Mouse (Mus musculus) NIH3T3 (cell line): ENCODE results near the gene Dync2li1.

ENCODE experiments used
- DNase-seq: peaks from one replicate; pipeline ENCODE4 v3.0.0-alpha.2; 2012; ENCODE audit warnings: low read depth

Dync2li1 gene

DNA sequence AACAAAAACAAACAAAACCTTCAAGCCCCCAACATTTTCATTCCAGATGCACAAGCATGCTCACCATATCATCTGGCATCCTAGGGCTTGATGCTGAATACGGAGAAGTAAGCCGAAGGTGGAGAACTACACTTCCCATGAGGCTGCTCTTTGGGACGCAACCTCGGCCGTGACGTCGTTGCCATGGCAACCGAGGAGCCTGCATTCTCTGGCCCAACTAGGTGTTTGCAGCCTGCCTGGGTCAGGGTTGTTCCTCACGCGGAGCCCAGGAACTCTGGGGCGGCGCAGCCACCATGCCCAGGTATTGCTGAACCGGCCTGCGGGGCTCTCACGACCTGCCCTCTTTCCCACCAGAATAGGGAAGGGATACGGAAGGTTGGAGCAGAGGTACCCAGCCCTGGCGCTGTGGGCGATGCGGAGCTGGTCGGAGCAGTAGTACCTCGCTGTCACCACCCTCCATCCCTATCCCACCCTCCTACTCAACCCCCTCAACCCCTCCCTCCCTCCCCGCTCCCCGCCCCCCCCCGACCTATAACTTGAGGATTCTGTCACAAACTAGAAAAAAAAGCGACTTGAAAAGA is at the start of gene Dync2li1:
Gene Dync2li1 (plus strand): TSS at position 221 of the 581 bp plus-strand sequence.
- DNase-seq, result peak; percentile 98

DNA sequence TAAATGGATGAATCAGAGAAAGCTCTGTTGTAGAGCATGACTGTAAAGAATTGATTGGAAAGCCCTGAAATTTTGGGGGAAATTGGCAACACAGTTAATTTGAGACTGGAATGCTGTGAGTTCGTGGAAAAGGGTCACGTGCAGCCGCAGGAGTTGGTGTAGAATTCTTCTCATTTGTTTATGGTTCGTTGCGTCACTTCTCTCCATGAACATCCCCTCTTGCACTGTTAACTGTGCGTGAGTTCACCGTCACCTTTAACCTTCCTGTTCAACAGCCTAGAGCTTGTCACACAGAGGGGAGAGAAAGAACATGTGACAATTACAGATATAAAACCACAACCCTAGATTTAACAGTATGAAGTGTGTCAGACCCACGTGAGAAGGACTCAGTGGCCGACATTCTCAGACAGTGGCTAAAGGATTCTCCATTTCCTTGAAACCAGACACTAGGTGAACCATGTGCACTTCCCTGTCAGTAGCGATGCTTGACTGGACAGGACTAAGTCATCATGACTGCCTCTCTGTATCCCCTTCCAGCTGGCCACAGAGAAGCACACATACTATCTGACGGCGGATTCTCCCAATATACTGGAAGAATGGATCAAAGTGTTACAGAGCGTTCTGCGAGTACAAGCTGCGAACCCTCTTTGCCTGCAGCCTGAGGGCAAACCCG is 49.5 kb upstream of the Dync2li1 start:
- no peak for DNase-seq

DNA sequence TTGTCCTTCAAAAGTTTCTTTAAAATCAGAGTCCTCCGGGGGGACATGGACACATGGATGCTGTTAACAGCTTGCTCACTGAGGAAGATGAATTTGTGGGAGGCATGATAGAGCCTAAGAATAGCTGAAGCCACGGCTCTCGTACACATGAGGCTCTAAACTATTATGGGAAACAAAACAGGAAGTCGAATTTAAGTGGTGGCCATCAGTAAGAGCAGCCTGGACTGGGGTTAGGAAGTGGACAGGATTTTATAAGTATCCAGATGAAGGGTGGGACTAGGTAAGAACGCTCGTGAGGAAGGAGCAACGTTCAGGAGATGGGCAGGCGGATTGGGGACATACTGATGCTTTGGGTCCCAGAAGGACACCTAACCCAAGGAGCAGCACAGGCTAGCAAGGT is 47.0 kb upstream of the Dync2li1 start:
- no peak for DNase-seq

DNA sequence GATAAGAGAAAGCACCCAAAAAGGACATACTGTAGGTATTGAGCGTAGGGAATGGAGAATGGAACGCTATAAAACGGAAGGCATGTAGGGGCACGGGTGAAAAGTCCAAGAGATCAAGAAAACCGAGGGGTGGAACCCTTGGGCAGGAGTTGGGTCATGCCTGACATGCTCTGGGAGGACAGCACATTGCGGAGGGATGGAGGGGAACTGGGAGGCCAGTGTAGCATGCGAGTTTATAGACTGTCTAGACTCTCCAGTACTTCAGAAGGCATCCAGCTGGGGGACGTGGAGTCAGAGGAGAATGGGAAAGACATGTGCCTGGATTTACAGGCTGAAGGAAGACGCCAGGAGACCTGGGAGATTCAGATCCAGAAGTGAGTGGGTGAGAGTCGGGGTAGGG is 46.5 kb upstream of the Dync2li1 start:
- DNase-seq, result no peak

DNA sequence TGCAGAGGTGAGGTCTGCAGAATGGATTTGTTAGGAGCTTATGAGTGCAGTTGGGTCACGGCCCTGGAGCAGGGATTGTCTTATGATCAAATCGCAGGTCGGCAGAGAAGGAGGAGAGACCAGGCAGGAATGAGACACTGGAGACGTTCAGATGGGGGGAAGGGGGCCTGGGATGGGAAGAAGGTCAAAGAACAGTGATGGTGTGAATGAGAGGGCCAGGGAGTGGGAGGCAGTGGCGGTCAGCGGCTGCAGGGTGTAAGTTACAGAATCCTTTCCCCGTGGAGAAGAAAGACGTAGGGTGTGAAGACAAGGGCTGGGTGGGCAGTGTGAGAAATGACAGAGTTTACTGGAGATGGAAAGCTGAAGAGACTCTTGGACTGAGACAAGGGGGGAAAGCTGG is 45.5 kb upstream of the Dync2li1 start:
- DNase-seq, result no peak

DNA sequence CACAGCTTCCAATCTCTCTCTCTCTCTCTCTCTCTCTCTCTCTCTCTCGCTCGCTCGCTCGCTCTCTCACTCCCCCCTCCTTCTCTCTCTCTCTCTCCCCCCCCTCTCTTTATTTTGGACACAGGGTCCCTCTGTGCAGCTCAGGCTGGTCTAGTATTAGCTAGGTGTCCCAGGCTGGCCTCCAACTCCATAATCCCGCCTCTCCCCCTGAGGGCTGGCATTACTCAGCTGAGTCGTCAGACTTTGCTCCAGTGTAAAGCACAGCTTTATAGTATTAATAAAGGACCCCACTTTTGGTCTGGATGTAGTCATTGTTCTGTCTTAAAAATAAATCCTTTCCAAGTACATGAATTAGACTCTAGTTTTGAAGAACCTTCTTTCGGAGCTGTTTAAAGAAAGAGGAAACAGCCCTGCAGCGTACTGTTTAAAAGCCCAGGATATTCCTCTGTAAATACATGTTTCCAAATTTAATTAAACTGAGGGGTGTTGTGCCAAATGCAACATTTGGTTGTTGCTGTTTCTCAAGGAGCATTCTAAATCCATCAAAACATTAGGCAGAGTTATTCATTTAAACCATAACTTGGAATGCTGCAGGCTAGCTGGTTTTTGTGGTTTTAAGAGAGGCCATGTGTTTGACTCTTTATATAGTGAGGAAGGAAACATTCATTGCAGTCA is 44.4 kb upstream of the Dync2li1 start:
- peak; percentile 56 for DNase-seq

DNA sequence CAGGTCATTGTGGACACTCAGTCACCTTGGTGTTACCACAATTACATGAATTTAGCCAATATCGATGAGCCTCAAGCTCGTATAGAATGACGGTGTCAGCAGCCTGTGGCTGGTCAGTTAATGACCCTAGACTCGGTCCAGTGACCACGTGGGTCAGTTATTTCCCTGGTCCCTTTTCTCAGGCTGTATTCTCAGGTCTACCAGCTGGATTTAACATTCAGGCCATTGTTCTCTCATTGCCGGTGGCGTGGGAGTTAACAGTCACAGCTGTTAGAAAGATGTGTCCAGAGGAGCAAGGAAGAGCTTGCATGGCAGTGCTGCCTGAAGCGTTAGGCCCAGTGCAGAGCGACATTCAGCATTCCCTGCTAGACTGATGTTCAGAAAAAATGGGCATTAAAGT is 42.2 kb upstream of the Dync2li1 start:
- DNase-seq, result no peak

DNA sequence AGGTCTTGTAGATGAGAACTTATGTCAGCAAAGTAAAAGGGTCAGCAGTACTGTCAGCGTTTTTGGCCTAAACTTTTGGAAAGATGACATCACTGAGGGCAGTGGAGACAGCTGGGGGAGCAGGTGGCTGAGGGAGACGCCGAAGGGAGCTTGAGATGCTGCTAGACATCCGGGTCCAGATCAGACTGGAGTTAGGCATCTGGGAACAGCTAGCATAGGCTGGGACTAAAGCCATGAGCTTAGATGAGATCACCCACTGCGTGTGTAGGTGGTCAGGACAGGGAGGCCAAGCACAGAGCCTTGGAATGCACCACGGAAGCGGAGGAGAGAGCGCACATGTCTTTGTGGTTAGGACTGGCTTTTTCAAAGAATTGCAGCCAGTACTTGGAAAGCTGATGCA is 41.2 kb upstream of the Dync2li1 start:
- peak; percentile 84 for DNase-seq

DNA sequence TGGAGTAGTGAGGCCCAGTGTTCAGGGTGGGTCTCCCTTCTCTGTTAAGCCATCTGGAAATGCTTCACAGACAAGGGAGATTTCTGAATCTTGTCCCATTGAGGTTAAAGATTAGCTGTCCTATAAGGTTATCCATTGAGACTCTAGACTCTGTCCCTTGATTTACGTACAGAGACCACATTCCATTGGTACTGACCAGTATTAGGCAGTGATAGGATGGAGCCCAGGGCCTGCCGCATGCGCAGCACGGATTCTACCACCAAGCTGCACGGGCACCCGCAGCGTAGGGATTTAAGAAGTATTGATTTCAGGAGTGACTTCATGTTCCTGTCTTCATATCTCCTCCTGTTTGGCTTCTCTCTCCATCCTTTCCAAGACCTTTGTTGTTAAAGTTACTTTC is 36.2 kb upstream of the Dync2li1 start:
- DNase-seq, result no peak

DNA sequence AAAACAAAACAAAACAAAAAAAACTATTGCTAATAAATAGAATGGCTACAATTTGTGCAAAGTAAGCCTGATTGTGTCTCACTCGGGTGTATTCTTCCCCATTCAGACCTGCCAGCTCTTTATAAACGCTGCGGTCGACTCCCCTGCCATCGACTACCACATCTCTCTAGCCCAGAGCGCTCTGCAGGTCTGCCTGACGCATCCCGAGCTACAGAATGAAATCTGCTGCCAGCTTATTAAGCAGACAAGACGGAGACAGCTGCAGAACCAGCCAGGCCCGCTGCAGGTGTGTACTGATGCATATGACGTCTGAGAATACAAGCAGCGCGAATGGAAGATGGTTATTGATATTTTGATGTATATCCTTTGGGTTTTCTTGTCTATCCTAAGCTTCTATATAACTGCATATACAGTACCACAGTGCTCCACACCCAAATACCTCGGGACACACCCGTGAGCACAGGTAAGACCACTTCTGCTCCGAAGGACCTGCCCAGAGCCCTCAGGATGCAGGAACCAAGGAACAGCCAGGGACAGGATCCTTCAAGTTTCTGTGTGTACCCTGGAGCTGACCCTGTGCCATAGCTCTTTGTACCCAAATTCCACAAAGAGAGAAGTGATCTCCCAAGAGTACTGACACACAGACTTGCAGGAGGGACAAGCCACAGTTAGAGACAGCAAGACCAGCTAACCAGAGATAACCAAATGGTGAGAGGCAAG is 34.7 kb upstream of the Dync2li1 start:
- no peak for DNase-seq

DNA sequence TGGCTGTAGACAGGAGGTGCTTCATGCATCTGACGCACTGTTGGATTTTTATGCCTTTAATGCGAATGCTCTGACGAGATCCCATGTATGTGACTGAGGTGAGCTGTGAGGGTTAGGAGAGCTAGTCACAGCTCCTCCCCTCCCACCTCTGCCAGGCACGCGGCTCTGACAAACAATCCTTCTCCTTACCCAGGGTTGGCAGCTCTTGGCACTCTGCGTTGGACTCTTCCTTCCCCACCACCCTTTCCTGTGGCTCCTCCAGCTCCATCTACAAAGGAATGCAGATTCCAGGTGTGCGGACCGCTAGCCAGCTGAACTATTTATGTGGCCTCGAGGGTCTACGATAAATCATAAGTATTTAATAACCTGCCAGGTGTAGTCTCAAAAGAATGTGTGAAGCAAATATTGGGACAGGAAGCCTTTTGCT is 30.3 kb upstream of the Dync2li1 start:
- no peak for DNase-seq

DNA sequence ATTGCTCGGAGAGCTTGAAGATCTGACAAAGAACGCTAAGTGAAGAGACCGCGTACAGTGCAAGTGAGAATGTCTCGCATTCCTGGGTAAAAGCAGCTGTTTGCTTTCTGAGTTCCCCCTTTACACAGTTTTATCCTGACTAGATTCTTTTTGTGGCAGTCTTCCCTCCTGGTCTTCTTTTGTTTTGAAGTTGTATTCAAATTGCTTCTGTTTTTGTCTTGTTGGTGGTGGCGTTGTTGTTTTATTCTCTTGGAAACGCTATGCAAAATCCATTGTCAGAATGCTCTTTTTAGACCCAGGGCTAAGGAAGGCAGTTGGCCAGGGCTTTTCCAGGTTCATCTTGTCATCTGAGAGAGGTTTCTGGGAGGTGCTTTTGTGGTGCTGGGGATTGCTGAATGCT is 29.8 kb upstream of the Dync2li1 start:
- no peak for DNase-seq

DNA sequence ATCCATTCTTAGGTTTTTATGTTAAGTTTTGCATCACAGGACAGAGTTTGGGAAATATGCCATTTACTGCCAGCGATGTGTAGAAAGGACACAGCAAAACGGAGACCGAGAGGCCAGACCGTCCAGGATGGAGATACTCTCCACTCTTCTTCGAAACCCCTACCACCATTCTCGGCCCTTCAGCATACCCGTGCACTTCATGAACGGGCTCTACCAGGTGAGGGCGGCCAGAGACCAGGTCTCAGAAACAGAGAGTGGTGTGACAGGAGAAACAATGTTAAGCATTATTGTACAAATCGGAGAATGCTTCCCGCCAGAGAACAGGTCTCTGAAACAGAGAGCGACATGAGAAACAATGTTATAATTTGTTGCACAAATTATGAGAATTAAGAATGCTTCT is 28.4 kb upstream of the Dync2li1 start:
- no peak for DNase-seq

DNA sequence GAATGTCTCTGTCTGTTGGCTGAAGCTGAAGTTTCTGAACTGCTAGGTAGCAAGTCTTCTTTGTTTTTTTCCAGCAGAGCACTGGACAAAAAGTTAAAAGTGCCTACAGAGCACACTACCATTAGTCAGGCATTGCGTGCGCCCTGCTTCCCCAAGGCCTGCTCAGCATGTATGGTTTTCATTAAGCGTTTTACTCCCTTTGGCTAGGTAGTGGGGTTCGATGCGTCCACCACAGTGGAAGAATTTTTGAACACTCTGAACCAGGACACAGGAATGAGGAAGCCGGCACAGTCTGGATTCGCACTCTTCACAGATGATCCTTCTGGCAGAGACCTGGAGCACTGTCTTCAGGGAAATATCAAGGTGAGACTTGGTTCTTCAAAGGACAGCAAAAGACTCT is 27.4 kb upstream of the Dync2li1 start:
- peak; percentile 17 for DNase-seq

DNA sequence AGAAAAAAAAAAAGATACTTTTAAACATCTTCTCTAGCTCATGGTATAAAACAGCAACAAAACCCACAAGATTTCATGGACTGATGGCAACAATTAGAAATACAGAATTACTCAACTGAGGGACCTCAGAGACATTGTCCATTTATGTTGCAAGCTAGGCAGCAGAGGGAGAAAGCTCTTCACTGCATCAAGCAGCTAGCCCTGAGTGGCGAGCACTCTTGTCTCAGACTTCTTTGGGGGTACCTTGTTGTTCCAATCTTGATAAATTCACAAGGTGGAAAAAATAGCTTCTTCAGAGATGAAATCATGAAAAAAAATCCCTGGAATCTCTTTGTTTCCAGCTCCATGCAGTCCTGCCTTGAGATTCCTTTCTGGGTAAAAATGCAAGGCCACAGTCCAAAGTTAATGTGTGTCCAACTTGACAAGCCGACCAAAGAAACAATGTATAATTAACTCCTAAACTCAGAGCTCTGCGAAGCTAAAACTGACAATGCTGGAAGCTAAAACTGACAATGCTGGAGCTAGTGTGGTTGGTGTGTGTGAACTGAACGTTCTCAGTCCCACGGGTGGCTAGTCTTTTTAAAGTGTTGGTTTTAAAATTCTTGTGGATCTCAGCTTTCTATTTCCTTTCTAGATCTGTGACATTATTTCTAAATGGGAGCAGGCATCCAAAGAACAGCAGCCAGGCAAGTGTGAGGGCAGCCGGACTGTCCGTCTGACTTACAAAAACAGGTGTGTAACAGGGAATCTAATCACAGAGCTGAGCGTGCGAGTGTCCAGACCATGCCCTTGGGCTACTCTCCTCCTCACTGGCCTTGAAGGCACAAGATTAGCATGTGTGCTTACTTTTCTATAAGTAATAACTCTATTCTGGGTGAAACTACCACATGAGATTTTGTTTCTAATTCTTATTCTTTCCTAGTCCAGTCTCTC is 26.0 kb upstream of the Dync2li1 start:
- no peak for DNase-seq

DNA sequence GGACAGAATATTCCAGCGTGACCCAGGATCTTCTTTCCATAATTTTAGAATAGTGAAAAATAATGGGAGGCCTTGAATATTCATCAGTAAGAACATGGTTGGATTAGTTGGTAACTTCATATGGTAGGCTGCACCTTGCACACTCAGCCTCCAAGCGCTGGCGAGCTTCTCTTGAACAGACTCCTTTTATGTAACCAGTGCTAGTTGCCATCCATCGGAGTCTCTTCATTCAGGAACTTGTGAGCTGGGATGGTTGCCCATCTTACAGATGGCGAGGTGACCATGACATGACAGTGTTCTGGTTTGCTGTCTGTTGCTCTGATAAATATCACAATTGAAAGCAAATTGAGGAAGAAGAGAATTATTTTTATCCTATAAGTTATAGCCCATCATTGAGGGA is 24.5 kb upstream of the Dync2li1 start:
- no peak for DNase-seq

DNA sequence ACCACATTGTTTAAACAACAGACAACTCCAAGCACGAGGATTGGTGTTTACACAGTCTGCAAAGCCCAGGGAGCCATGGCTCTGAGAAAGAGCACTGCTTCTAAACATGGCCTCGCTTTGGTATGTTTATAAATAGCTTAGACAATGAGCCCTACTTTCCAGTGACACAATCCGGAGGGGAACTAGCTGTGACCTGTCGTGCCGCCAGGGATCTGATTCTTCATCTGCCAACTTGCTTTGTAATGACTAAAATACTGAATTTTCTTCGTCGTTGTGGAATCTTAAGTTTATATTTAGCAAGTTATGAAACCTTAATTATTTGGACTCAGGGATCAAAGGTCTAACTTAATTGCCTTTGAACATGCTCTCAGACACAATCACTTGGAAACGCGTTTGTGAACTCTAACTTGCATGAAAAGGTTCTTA is 23.1 kb upstream of the Dync2li1 start:
- DNase-seq, result no peak

DNA sequence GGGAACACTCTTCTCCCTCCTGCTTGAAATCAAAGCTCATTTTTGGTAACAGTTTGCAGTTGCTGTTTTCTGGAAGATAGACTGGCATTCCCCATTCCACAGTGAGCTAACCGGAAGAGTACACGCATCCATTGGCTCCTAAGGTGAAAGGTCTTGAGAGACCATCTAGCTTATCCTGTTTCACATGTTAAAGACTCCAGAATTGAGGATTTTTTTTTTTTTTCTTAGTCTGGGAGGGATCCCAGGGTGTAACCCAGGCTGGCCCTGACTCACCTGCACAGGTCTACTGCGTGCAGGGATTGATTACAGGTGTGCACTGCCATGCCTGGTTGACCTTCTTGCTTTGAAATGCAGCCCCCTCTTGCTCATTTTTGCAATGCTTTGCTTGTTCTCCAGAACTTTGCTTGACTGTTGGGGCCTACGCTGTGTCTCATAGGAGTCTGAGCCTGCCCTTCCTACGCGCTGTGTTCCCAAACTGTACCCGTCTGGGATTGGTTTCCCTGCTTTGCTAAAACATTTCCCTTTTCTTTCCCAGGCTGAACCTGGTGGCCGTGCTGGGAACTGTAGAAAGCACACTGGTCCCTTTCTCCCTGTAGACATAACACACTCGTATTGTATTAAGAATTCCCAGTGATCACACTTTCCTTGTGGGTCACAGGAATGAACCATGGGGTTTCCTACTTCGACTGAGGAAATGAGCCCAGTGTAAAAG is 22.4 kb upstream of the Dync2li1 start:
- DNase-seq, result no peak

DNA sequence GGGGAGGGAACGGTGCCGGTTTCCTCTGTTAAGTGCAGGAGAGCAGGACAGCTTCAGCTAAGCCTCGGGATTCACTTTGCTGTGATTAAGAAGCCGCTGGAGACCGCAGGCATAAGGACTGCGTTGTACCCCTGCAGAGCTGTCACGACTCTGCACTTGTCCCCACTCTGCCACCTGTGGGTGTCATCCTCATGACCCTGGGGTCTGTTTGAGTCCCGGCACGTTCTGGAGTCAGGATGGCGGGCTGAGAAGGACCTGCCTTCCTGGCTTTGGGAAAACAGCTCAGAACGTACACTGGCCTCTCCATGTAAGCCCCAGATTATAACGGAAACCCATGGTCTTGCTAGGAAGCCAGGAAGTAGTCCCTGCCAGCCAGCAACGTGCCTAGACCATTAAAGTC is 19.3 kb upstream of the Dync2li1 start:
- DNase-seq, result no peak

DNA sequence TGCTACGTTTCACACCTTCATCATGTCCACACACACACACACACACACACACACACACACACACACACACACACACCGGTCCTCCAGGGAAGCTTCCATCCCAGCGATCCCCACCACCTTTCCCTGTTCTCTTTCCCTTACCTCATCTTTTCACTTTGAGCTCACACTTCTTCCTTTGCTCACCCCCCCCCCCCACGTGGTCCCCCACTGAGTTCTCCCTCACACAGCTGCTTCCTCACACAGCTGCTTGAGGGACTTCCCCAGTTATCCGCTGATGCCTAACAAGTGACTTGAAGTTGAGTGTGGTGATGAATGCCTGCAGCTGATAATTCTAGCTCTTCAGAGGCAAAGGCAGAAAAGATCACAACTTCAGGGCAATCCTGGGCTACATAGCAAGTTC is 18.7 kb upstream of the Dync2li1 start:
- DNase-seq, result no peak

DNA sequence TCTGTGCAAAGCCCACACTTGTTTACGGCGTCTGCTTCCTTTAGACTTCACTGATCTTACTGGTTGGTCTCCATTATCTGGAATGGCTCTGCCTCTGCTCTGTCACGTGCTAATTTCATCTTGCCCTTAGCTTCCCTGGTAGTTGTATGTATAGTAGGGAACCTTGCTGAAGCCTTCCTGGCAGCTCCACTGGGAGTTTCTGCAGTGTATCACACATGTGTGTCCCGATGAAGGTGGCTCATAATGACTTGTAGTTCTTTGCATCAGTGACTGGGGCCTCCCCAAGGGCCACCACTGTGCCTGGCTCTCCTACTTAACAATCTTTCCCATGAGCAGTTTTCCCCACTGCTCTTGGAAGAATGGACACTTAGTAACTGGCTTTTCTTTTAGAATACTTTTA is 17.7 kb upstream of the Dync2li1 start:
- no peak for DNase-seq
